Mouse (Mus musculus) midbrain, embryonic 13.5 days (tissue): ENCODE data around the gene Tarbp2. TPM values are rescaled to one million over a fixed set of nuclear protein-coding genes. Genes with fewer than 3 reads are reported as not detected.

Experiments used
- ATAC-seq: fragments of 200-750 bp; cut with Nextera tagmentation; 2 replicates; pipeline ENCODE4 v1.8.0; 2017; ENCODE audit warnings: mild to moderate bottlenecking, moderate TSS enrichment, moderate library complexity
- H3K27ac ChIP-seq: fragments of 300-500 bp; sonication (generic); 2 replicates; pipeline ENCODE4 v1.5.1; 2015; ENCODE audit warnings: inconsistent platforms, mild to moderate bottlenecking, moderate library complexity
- H3K27me3 ChIP-seq: fragments of 300-500 bp; sonication (generic); 2 replicates; pipeline ENCODE4 v1.6.1; 2015; ENCODE audit warnings: mild to moderate bottlenecking, inconsistent platforms
- H3K36me3 ChIP-seq: fragments of 300-500 bp; sonication (generic); 2 replicates; pipeline ENCODE4 v1.6.1; 2015; ENCODE audit warnings: mild to moderate bottlenecking, inconsistent platforms
- H3K4me1 ChIP-seq: fragments of 300-500 bp; sonication (generic); replicated peaks from 2 replicates; pipeline ENCODE4 v1.6.1; 2015; ENCODE audit warnings: inconsistent platforms
- H3K4me2 ChIP-seq: fragments of 300-500 bp; sonication (generic); replicated peaks from 2 replicates; pipeline ENCODE4 v1.6.1; 2015; ENCODE audit warnings: moderate library complexity, mild to moderate bottlenecking, inconsistent platforms
- H3K4me3 ChIP-seq: fragments of 300-500 bp; sonication (generic); replicated peaks from 2 replicates; pipeline ENCODE4 v1.5.1; 2015; ENCODE audit warnings: mild to moderate bottlenecking, inconsistent platforms
- H3K9ac ChIP-seq: fragments of 300-500 bp; sonication (generic); replicated peaks from 2 replicates; pipeline ENCODE4 v1.6.1; 2015; ENCODE audit warnings: mild to moderate bottlenecking, inconsistent platforms
- H3K9me3 ChIP-seq: fragments of 300-500 bp; sonication (generic); 2 replicates; pipeline ENCODE4 v1.6.1; 2016; ENCODE audit warnings: mild to moderate bottlenecking, inconsistent platforms
- WGBS: fragments of 180-500 bp; shearing (Covaris S2); methylation state at CpG from one replicate; pipeline ENCODE4 v1.1.7; 2015; 5-methylcytosine and 5-hydroxymethylcytosine counted together
- polyA plus RNA-seq: library from polyadenylated mRNA; unstranded; fragments of >200 nt; fragmentation: Nextera tagmentation; extraction: Ambion mirVana; gene quantifications from 2 replicates; pipeline ENCODE4 v1.2.1, GENCODE M21; 2015

The Tarbp2 gene
- polyA plus RNA-seq, 1 experiment from 2014 or later, result 101 TPM

DNA sequence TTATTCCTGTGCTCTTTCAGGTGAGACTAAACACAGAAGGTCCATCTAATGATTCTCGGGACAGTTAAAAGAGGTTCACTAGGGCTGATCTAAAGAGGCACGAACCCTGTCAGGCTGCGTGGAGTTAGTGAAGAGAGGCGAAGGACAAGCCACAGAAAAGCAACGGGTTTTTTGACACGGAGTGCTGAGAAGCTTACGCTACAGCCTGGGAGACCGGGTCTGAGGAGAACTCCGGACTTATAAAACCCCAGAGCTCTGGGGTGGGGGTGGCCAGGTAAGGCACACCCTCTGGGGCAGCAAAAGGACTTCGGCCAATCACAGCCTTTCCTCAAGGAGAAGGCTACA is 389 bp upstream of the Tarbp2 start:
- peak overlapping the region; percentile 99 for H3K27ac ChIP-seq
- peaks cover 56% of the 10 kb centered on the region for H3K4me1 ChIP-seq
- H3K4me2 ChIP-seq, result peak overlapping the region; percentile 79
- H3K27me3 ChIP-seq, result no peaks in the 10 kb centered on the region
- ATAC-seq, result no peak
- H3K4me3 ChIP-seq, result peak overlapping the region; percentile 69
- peak overlapping the region; percentile 87 for H3K9ac ChIP-seq
- no peaks in the 10 kb centered on the region for H3K9me3 ChIP-seq
- peaks cover 21% of the 10 kb centered on the region for H3K36me3 ChIP-seq
- under 1% methylated on average over 10 of the region's 10 CpGs for WGBS

DNA sequence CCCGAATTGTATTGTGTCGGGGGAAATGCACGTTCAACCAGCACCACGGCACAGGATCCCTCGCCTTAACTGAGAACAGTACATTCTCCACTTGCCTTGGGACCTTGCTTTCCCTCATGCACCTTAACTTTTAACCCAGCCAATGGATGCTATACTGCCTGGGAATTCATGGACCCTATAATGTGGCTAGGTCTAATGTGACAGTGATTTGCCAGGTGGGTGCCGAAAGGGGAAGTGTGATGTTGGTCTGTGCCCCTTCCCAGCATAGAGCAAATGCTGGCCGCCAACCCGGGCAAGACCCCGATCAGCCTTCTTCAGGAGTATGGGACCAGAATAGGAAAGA is 838 bp downstream of the Tarbp2 start:
- H3K4me1 ChIP-seq, result peaks cover 44% of the 10 kb centered on the region

DNA sequence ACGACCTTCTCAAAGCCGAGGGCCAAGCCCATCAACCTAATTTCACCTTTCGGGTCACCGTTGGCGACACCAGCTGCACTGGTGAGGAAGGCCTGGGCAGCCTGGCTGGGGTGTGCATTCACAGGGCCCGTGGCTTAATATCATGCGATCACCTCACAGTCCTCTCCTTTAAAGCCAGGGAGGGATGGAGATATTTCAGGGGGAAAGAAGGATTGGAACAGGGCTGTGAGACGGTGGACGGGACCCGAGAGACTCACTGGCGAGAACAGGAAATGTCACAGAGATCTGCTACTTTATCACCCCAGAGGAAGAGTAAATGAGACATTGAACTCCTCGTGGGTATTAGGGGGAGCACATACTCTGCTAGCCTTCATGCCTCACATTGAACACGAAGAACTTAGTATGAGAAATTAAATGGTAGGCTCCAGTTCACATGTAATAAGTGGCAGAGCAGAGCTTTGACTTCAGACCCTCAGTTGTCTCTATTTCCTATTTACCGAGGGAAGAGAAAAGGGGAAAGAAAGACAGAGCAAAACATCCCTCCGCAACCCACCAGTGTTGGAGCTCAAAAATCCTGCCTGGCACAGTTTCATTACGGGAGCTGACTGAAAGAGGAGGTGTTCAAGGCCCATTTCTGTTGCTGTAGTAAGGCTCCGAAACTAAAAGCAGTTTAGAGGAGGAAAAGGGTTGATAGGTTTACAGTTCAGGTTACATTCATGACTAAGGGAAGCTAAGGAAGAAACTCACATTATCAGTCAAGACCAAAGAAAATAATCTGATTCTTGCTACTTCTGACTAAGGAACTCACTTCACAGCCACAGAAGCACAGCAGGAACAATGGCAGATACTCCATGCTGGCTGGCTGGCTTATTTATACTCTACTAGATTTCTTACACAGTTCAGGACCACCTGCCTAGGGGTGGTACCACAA is 1.5 kb downstream of the Tarbp2 start:
- 72% methylated on average over 17 of the region's 17 CpGs for WGBS
- no peak for ATAC-seq

More for the DNA sequence above, 838 bp downstream of the Tarbp2 start:
- peaks cover 30% of the 10 kb centered on the region for H3K36me3 ChIP-seq
- H3K9me3 ChIP-seq, result no peaks in the 10 kb centered on the region
- ATAC-seq, result peak; percentile 5
- peak overlapping the region; percentile 84 for H3K9ac ChIP-seq
- H3K4me3 ChIP-seq, result peak overlapping the region; percentile 69
- WGBS, result 16% methylated on average over 9 of the region's 9 CpGs
- no peaks in the 10 kb centered on the region for H3K27me3 ChIP-seq
- peak overlapping the region; percentile 79 for H3K4me2 ChIP-seq
- peak overlapping the region; percentile 99 for H3K27ac ChIP-seq

DNA sequence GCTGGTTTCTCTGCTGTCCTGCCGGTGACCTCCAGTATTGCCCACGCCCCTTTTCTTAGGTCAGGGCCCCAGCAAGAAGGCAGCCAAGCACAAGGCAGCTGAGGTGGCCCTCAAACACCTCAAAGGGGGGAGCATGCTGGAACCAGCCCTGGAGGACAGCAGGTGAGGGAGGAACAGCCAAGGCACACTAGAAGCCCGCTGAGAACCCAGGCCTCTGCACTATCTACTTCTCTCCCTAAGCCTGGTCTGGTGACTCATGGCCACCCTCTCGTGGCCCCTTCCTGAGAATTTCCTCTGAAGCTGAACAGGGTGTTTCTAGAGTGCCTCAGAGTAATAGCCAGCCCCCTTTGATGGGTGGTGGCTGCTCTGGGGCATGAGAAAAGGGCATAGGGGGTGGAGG is 2.4 kb downstream of the Tarbp2 start:
- no peak overlapping the region for H3K27ac ChIP-seq
- no peak overlapping the region for H3K4me3 ChIP-seq
- no peak overlapping the region for H3K9ac ChIP-seq
- no peaks in the 10 kb centered on the region for H3K27me3 ChIP-seq
- peaks cover 40% of the 10 kb centered on the region for H3K36me3 ChIP-seq
- WGBS, result 94% methylated on average over 4 of the region's 4 CpGs
- no peak overlapping the region for H3K4me2 ChIP-seq
- no peaks in the 10 kb centered on the region for H3K9me3 ChIP-seq
- no peak for ATAC-seq
- peaks cover 28% of the 10 kb centered on the region for H3K4me1 ChIP-seq

More for the DNA sequence above, 1.5 kb downstream of the Tarbp2 start:
- H3K9ac ChIP-seq, result peak overlapping the region; percentile 84
- H3K4me3 ChIP-seq, result peak overlapping the region; percentile 69
- H3K9me3 ChIP-seq, result no peaks in the 10 kb centered on the region
- H3K4me2 ChIP-seq, result peak overlapping the region; percentile 79
- peak overlapping the region; percentile 99 for H3K27ac ChIP-seq
- H3K36me3 ChIP-seq, result peaks cover 37% of the 10 kb centered on the region
- H3K4me1 ChIP-seq, result peaks cover 37% of the 10 kb centered on the region
- no peaks in the 10 kb centered on the region for H3K27me3 ChIP-seq

DNA sequence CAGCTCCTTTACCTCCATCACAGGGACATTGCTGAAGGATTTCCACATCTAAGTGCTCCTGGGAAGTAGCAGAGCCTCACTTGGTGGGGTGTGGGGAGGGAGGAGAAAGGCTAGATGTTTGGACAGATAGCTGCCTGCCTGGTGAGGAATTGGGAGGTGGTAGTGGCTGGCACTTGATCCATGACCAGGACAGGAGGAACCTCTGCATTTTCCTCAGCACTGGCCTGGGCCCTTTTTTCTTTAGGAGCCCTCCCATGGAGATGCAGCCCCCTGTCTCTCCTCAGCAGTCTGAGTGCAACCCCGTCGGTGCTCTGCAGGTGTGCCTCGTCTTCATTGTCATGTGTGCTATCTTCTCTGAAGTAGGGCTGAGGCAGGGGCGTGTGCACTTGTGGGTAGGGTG is 3.5 kb downstream of the Tarbp2 start:
- Histone ChIP-seq H3K27me3 (no peaks in the 10 kb centered on the region), H3K27ac (no peak overlapping the region), H3K4me3 (no peak overlapping the region), H3K9me3 (no peaks in the 10 kb centered on the region), H3K4me1 (peaks cover 20% of the 10 kb centered on the region), H3K4me2 (no peak overlapping the region), H3K9ac (no peak overlapping the region), H3K36me3 (peaks cover 46% of the 10 kb centered on the region)
- WGBS, result 81% methylated on average over 4 of the region's 4 CpGs
- no peak for ATAC-seq

DNA sequence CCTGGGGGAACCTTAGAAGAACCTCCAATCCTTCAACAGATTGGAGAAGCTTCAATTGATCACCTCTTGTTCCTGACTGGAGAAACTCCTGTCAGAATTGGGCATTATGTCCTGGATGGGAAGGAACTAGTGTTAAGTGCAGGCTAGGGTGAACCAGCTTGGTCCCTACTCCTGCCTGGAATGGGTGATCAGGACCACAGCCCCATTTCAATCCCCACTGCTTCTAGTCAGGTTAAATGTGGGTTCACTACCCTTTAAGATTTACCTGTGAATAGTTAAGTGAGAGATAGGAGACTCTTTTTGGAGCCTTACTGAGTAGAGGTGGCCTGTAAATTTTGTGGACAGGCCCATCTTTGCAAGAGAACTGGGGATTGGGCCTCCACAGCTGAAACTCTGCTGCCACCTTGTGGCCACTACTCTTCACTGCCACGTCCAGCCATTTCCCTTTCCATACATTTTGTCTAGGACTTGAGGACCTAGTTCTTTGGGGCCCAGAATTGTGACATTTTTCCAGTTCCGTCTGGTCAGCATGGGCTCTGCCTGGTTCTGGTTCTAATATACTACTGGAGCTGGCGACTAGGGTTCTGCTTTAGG is 7.0 kb downstream of the Tarbp2 start, which contains the start of gene Npff:
Gene Npff (minus strand): TSS at position 51 of the 594 bp plus-strand sequence.
- Histone ChIP-seq H3K27me3 (no peaks in the 10 kb centered on the region), H3K4me2 (no peak within 1 kb of the TSS), H3K4me3 (no peak within 1 kb of the TSS), H3K9me3 (no peaks in the 10 kb centered on the region), H3K36me3 (peaks cover 75% of the 10 kb centered on the region), H3K9ac (no peak within 1 kb of the TSS; the same call in 1 of the 2 replicates), H3K4me1 (0 out of 2 replicates have a peak, but pooled peaks cover 2% of the 10 kb centered on the region), H3K27ac (no peak within 1 kb of the TSS; the same call in 1 of the 2 replicates)
- 7% methylated on average over 3 of the region's 3 CpGs for WGBS
- no peak for ATAC-seq

DNA sequence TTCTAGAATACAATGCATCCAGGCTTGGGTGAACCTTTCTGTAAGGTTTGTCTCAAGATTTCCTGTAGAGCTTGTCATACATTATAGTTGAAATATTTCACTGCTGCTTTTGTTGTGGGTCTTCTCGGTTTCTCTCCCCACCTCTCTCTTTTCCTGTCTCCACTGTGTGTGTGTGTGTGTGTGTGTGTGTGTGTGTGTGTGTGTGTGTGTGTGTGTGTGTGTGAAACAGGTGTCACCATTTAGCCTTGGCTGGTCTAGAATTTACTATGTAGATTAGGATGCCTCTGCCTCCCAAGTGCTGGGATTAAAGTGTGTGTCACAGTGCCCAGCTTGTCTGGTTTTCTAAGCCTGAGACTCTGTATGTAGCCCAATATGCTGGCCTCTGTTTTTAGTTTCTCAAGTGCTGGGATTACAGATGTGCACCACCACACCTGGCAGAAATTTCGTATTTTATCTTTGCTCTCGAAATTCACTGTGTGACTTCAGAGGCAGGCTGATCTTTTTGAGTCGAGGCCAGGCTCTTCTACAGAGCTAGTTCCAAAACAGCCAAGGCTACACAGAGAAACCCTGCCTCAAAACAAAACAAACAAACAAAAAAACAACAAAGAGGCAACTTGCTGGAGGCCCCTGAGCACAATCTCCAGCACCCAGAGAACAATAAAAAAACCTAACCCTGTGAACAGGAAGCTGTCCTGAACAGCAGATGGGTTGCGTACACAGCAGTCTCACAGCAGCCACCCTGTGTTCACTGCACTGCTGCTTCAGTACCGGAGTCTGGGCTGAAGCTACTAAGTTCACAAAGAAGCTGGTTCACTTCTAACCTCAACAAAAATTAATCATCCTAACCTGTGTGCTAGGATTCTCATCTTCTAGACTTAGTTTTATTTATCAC is 8.4 kb downstream of the Tarbp2 start:
- peaks cover 74% of the 10 kb centered on the region for H3K36me3 ChIP-seq
- H3K9me3 ChIP-seq, result no peaks in the 10 kb centered on the region
- H3K4me3 ChIP-seq, result no peak overlapping the region
- no peak overlapping the region for H3K27ac ChIP-seq
- H3K4me1 ChIP-seq, result no peaks in the 10 kb centered on the region
- no peaks in the 10 kb centered on the region for H3K27me3 ChIP-seq
- H3K9ac ChIP-seq, result no peak overlapping the region
- H3K4me2 ChIP-seq, result no peak overlapping the region
- 88% methylated on average over 6 of the region's 6 CpGs for WGBS
- no peak for ATAC-seq

DNA sequence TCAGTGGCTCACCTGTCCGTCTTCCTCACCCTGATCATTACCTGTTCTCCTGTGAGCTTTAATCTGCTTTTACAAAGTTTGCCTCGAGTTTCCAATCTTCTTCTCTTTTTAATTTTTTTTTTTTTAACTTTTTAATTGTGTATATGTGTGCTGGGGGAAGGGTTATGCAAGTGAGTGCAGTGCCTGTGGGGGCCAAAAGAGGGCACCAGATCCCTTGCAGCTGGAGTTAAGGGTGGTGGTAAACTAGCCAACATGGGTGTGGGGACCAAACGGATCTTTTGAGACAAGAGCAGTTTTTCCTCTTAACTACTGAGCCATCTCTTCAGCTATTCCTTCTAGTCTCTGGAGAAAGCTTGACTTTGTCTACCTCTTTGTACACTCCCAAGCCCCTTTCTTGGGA is 9.9 kb downstream of the Tarbp2 start:
- Histone ChIP-seq H3K36me3 (peaks cover 64% of the 10 kb centered on the region), H3K4me2 (no peak overlapping the region), H3K4me1 (no peaks in the 10 kb centered on the region), H3K27me3 (no peaks in the 10 kb centered on the region), H3K4me3 (no peak overlapping the region), H3K9ac (no peak overlapping the region), H3K9me3 (no peaks in the 10 kb centered on the region), H3K27ac (no peak overlapping the region)
- 72% methylated on average over 3 of the region's 3 CpGs for WGBS
- no peak for ATAC-seq

DNA sequence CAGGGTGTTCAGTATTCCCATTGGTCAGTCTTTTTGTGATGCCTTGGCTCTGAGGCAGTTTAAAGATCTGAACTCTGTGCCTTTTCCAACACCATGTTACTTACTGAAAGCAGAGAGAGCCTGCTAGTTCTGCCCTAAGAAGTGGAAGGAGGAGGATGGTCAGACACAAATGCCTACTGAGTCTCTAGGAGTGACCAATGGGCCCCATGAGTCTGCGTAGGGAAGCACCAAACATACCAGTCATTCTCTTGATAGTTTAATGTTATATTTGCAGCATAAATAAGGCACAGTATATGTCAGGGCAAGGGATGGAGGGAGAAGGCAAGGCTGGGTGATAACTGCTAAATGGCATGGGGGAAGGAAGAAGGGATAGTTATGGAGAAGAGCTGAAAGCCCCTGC is 10.4 kb downstream of the Tarbp2 start:
- ATAC-seq, result no peak
- WGBS, result 96% methylated on average over 1 of the region's 1 CpGs
- Histone ChIP-seq H3K9ac (no peak overlapping the region), H3K27me3 (no peaks in the 10 kb centered on the region), H3K9me3 (no peaks in the 10 kb centered on the region), H3K4me1 (no peaks in the 10 kb centered on the region), H3K4me3 (no peak overlapping the region), H3K27ac (no peak overlapping the region), H3K36me3 (peaks cover 67% of the 10 kb centered on the region), H3K4me2 (no peak overlapping the region)

DNA sequence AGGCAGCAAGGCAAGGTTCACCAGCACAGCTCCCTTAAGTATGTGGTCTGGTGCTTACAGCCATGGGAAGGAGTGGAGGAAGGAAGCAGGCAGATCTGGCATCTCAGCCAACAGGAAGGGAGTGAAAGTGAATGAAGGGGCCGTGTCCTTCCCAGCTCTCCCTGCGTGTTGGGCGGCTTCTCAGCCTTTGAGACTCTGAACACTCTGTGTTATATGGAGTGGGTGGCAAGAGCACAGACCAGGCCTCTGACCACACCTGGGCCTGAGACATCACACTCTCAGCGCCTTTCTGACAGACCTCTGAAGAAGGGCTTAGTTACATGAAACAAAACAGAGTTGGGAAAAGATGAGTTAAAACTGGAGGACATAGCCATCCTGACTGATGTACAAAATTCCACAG is 12.6 kb downstream of the Tarbp2 start:
- H3K4me2 ChIP-seq, result no peak overlapping the region
- 89% methylated on average over 4 of the region's 4 CpGs for WGBS
- H3K36me3 ChIP-seq, result peaks cover 64% of the 10 kb centered on the region
- no peak overlapping the region for H3K4me3 ChIP-seq
- no peak for ATAC-seq
- no peaks in the 10 kb centered on the region for H3K4me1 ChIP-seq
- no peak overlapping the region for H3K27ac ChIP-seq
- H3K9ac ChIP-seq, result no peak overlapping the region
- H3K9me3 ChIP-seq, result no peaks in the 10 kb centered on the region
- no peaks in the 10 kb centered on the region for H3K27me3 ChIP-seq

DNA sequence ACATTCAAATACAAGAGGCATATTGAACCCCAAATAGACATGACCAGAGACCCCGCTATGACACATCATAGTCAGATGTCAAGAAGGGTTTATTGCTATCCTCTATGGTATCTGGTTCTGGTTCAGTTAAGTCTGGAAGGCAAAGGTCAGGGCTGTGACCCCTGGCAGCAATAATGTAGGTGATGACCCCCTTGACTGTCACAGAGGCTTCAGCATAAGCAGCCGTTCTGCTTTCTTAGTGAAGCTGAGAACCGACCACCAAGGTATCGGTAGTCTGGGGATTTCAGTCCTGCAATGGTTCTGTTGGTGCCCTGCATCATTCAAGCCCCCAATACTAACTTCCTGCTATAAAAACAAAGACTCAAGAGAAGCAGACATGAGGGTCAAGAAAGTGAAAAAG is 13.6 kb downstream of the Tarbp2 start:
- Histone ChIP-seq H3K27me3 (no peaks in the 10 kb centered on the region), H3K27ac (no peak overlapping the region), H3K4me1 (no peaks in the 10 kb centered on the region), H3K36me3 (peaks cover 66% of the 10 kb centered on the region), H3K4me2 (no peak overlapping the region), H3K9ac (no peak overlapping the region), H3K4me3 (no peak overlapping the region), H3K9me3 (no peaks in the 10 kb centered on the region)
- 89% methylated on average over 4 of the region's 4 CpGs for WGBS
- no peak for ATAC-seq
